Mouse (Mus musculus) forebrain, embryonic 12.5 days (tissue): Measurements from ENCODE around the gene Fam229a. TPM values are rescaled to one million over a fixed set of nuclear protein-coding genes. Genes with fewer than 3 reads are reported as not detected.

Source experiments
- ATAC-seq: fragments of 200-750 bp; cut with Nextera tagmentation; 2 replicates; pipeline ENCODE4 v1.8.0; 2017; ENCODE audit warnings: moderate TSS enrichment; ENCODE audit not compliant: low FRiP score
- H3K27ac ChIP-seq: fragments of 300-500 bp; sonication (generic); 2 replicates; pipeline ENCODE4 v1.5.1; 2016; ENCODE audit warnings: mild to moderate bottlenecking
- H3K27me3 ChIP-seq: fragments of 300-500 bp; sonication (generic); 2 replicates; pipeline ENCODE4 v1.6.1; 2016; ENCODE audit warnings: mild to moderate bottlenecking
- H3K36me3 ChIP-seq: fragments of 300-500 bp; sonication (generic); replicated peaks from 2 replicates; pipeline ENCODE4 v1.6.1; 2016; ENCODE audit warnings: mild to moderate bottlenecking
- H3K4me1 ChIP-seq: fragments of 300-500 bp; sonication (generic); 2 replicates; pipeline ENCODE4 v1.6.1; 2016
- H3K4me2 ChIP-seq: fragments of 300-500 bp; sonication (generic); 2 replicates; pipeline ENCODE4 v1.6.1; 2016; ENCODE audit warnings: mild to moderate bottlenecking, moderate library complexity
- H3K4me3 ChIP-seq: fragments of 300-500 bp; sonication (generic); replicated peaks from 2 replicates; pipeline ENCODE4 v1.5.1; 2016; ENCODE audit warnings: mild to moderate bottlenecking
- H3K9ac ChIP-seq: fragments of 300-500 bp; sonication (generic); 2 replicates; pipeline ENCODE4 v1.6.1; 2016; ENCODE audit warnings: mild to moderate bottlenecking
- H3K9me3 ChIP-seq: fragments of 300-500 bp; sonication (generic); 2 replicates; pipeline ENCODE4 v1.6.1; 2016
- WGBS: fragments of 180-500 bp; shearing (Covaris S2); methylation state at CpG from one replicate; pipeline ENCODE4 v1.1.7; 2016; 5-methylcytosine and 5-hydroxymethylcytosine counted together
- polyA plus RNA-seq: library from polyadenylated mRNA; unstranded; fragments of >200 nt; fragmentation: Nextera tagmentation; extraction: Ambion mirVana; gene quantifications from 2 replicates; pipeline ENCODE4 v1.2.1, GENCODE M21; 2016

Fam229a gene
- polyA plus RNA-seq, 1 experiment from 2014 or later = not detected

DNA sequence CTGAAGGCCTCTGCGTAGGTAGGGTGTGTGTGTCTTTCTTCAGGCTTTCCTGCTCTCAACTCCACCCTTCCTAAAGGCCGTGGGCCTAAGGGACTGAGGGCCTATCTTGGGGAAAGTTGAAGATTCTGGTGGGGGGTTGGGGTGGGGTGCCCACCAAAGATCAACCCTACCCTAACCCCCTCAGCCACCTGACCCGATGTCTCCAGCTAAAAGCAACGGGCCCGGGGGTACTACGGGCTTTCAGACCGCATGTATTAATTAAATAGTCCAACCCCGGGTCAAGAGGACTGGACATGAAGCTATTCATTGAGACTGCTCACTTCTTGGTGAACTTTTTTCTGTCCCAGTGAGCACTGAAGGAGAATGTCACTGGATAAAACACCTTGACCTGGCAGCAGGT, 9.0 kb downstream of the Fam229a start:
- Histone ChIP-seq H3K4me2 (peak overlapping the region; percentile 77), H3K9ac (peak overlapping the region; percentile 63), H3K9me3 (no peaks in the 10 kb centered on the region), H3K27me3 (no peaks in the 10 kb centered on the region), H3K4me1 (peaks cover 22% of the 10 kb centered on the region), H3K27ac (peak overlapping the region; percentile 75), H3K36me3 (no peaks in the 10 kb centered on the region), H3K4me3 (peak overlapping the region; percentile 56; the same call in 1 of the 2 replicates)
- 78% methylated on average over 8 of the region's 8 CpGs for WGBS
- no peak for ATAC-seq

DNA sequence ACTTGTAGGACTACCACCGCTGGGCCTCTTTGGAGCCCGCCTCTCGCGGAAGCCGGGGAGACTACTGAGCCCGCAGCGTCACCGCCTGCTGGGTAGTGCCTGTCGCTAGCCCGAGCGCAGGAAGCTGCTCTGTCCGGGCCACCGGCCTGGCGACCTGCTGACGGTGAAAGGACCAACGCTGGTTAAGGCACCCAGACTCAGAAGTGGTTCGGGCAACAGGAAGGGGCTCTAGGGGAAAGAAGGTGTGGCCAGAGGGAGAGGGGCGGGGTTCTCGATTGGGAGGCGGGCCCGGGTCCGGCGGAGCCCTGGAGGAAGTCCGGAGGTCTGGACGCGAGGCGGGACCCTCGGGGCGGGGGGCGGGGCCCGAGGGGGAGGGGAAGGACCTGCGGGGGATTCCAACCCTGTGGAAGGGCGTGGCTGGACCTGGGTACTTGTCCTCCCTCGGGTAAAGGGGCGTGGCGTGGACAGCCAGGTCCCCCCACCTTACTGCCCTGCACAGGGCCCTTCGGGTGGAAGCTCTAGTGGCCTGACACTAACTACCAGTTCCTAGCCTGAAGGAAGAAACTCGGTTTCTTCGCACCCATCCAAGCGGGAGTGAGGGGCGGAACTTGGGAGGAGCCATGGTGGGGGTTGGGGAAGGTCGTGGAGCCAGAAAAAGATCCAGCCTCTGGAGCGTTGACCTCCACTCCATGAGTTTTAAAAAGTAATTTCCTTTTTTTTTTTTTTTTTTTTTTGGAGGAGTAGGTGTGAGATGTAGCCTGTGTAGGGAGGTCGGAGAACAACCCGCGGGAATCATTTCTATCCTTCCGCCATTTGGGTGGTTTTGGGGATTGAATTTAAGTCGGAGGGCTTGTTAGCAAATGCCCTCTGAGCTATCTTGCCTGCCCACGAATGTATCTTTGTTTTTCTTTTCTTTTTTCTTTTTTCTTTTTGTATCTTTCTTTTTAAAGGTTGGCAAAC, 9.9 kb downstream of the Fam229a start:
- Histone ChIP-seq H3K4me3 (peak overlapping the region; percentile 56), H3K36me3 (no peaks in the 10 kb centered on the region), H3K27me3 (no peaks in the 10 kb centered on the region), H3K4me2 (peak overlapping the region; percentile 77), H3K4me1 (peaks cover 16% of the 10 kb centered on the region), H3K27ac (peak overlapping the region; percentile 75), H3K9me3 (no peaks in the 10 kb centered on the region), H3K9ac (peak overlapping the region; percentile 63)
- WGBS = 2% methylated on average over 46 of the region's 49 CpGs
- peak; percentile 90 for ATAC-seq

GRCm38 (mm10) chr4:129502327-129502888, 11.4 kb downstream of the Fam229a start:
- H3K27ac ChIP-seq = no peak overlapping the region
- no peak overlapping the region for H3K9ac ChIP-seq
- H3K4me2 ChIP-seq = no peak overlapping the region
- H3K27me3 ChIP-seq = no peaks in the 10 kb centered on the region
- peaks cover 4% of the 10 kb centered on the region; the same call in 1 of the 2 replicates for H3K4me1 ChIP-seq
- ATAC-seq = no peak
- no peaks in the 10 kb centered on the region for H3K9me3 ChIP-seq
- no peak overlapping the region for H3K4me3 ChIP-seq
- WGBS = 82% methylated on average over 9 of the region's 9 CpGs
- H3K36me3 ChIP-seq = no peaks in the 10 kb centered on the region

DNA sequence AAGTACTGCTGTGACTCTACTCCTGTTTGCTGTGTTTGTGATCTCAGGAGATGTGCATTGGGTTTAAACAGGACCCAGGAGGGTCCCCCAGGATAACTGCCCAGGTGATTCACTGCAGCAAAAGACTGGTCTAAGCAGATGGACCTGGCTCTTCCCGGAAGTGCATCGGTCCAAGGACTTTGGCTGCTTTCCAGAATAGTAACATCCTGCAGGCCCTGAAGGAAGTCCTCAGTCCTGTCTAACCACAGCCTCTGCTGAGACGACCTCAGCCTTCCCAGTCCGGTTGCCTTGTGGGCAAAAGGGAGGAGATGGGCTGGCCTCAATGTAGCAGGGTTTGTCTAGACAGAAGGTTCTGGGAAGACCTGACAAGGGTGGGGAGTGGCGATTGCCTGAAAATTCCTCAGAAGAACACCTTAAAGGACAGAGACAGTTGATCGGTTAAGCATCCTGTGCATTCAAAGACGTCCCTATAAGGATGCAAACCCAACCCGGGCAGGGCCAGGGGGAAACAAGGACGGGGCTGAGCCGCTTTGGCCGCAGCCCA, 12.0 kb downstream of the Fam229a start:
- 78% methylated on average over 11 of the region's 11 CpGs for WGBS
- Histone ChIP-seq H3K9ac (no peak overlapping the region), H3K4me3 (no peak overlapping the region), H3K4me2 (no peak overlapping the region), H3K27ac (no peak overlapping the region), H3K4me1 (peaks cover 4% of the 10 kb centered on the region; the same call in 1 of the 2 replicates), H3K9me3 (no peaks in the 10 kb centered on the region), H3K36me3 (no peaks in the 10 kb centered on the region), H3K27me3 (no peaks in the 10 kb centered on the region)
- ATAC-seq = no peak

DNA sequence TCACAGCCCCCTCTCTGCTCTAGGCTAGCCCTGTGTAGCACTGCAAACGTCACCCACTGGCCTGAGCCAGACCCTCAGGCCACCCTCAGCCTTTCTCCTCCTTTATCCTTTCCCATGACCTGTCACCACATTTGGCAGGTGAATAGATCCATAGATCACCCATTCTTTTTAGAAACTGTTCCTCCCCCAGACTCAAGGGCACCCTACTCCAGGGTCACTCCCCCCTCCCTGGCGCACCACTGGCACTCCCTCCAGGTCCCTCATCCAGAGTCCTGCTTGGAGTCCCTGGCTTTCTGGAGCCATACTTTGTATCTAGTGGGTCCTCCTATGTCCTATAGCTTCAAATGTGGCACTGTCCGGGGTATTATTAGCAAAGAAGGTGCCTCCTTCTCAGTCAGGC, 14.5 kb downstream of the Fam229a start:
- 78% methylated on average over 3 of the region's 3 CpGs for WGBS
- H3K4me3 ChIP-seq = no peak overlapping the region
- H3K27ac ChIP-seq = no peak overlapping the region
- H3K27me3 ChIP-seq = no peaks in the 10 kb centered on the region
- peaks cover 14% of the 10 kb centered on the region for H3K4me1 ChIP-seq
- H3K4me2 ChIP-seq = no peak overlapping the region
- no peaks in the 10 kb centered on the region for H3K9me3 ChIP-seq
- no peaks in the 10 kb centered on the region for H3K36me3 ChIP-seq
- no peak for ATAC-seq
- no peak overlapping the region for H3K9ac ChIP-seq

DNA sequence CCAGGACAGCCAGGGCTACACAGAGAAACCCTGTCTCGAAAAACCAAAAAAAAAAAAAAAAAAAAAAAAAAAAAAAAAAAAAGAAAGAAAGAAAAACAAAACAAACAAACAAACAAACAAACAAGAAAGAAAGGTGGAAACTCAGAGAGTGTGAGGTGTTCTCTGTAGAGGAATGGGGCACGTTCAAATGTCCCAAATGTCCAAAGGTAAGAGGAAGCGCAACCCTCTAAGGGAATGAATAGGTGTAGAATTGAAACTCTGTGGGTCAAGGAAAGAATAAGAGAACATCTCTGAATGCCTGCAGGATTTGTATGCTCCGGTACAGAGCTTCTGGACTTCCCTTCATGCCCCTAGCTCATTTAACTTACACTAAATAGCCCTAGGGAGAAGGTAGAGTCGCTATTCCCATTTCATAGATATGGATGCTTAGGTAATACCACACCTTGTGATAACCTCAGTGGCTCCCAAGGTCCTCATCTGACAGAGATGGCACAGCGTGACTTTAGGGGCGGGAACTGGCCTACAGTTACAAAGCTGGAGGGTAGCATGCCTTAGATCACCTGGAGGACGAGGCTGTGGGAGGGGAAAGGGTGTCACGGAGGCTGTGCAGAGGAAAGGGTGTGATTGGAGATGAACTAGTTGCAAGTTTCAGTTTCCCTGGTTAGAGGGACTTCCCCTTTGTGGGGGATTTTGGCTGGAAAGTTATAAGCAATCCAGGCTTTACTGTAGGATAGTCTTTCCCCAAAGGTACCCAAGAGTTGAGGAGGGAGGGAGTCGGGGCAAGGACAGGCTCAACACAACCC, 16.6 kb downstream of the Fam229a start:
- peaks cover 30% of the 10 kb centered on the region for H3K4me1 ChIP-seq
- ATAC-seq = no peak
- no peak overlapping the region for H3K4me3 ChIP-seq
- WGBS = 75% methylated on average over 9 of the region's 10 CpGs
- no peak overlapping the region for H3K27ac ChIP-seq
- no peak overlapping the region for H3K9ac ChIP-seq
- H3K36me3 ChIP-seq = no peaks in the 10 kb centered on the region
- H3K27me3 ChIP-seq = no peaks in the 10 kb centered on the region
- H3K4me2 ChIP-seq = no peak overlapping the region
- no peaks in the 10 kb centered on the region for H3K9me3 ChIP-seq

DNA sequence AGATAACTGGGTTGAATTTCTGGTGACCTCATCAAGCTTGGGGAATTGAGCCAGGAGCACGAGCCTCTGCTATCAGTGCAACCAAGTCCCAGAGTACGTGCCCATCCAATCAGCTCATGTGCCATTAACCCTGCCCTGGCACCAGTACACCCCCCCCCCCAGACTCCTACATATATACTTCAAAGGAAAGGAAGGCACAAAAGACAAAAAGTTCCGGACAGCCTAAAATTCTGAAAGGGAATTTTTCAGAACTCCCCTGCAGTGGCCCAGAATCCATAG, 17.2 kb downstream of the Fam229a start:
- 89% methylated on average over 3 of the region's 3 CpGs for WGBS
- Histone ChIP-seq H3K27ac (no peak overlapping the region), H3K4me1 (peaks cover 35% of the 10 kb centered on the region), H3K9ac (no peak overlapping the region), H3K4me3 (no peak overlapping the region), H3K27me3 (no peaks in the 10 kb centered on the region), H3K36me3 (no peaks in the 10 kb centered on the region), H3K9me3 (no peaks in the 10 kb centered on the region), H3K4me2 (no peak overlapping the region)
- ATAC-seq = no peak

- Histone ChIP-seq H3K4me3 (no peak overlapping the region), H3K4me1 (peaks cover 37% of the 10 kb centered on the region), H3K4me2 (no peak overlapping the region), H3K27ac (0 out of 2 replicates have a peak overlapping the region, but pooled peaks have one; percentile 2), H3K9ac (no peak overlapping the region), H3K27me3 (no peaks in the 10 kb centered on the region), H3K9me3 (no peaks in the 10 kb centered on the region), H3K36me3 (no peaks in the 10 kb centered on the region)
- 64% methylated on average over 15 of the region's 15 CpGs for WGBS
- ATAC-seq = no peak
Observed at GRCm38 (mm10) chr4:129508834-129509600, 18.0 kb downstream of the Fam229a start.

GRCm38 (mm10) chr4:129509650-129510049, 18.7 kb downstream of the Fam229a start:
- H3K4me2 ChIP-seq = no peak overlapping the region
- 0 out of 2 replicates have a peak overlapping the region, but pooled peaks have one; percentile 2 for H3K27ac ChIP-seq
- H3K36me3 ChIP-seq = 0 out of 2 replicates have a peak, but pooled peaks cover under 1% of the 10 kb centered on the region
- H3K4me3 ChIP-seq = no peak overlapping the region
- H3K4me1 ChIP-seq = peaks cover 37% of the 10 kb centered on the region
- H3K9ac ChIP-seq = no peak overlapping the region
- no peak for ATAC-seq
- no peaks in the 10 kb centered on the region for H3K27me3 ChIP-seq
- 63% methylated on average over 3 of the region's 3 CpGs for WGBS
- H3K9me3 ChIP-seq = no peaks in the 10 kb centered on the region

GRCm38 (mm10) chr4:129510723-129511412, 19.9 kb downstream of the Fam229a start:
- Histone ChIP-seq H3K27ac (peak overlapping the region; percentile 59), H3K4me3 (no peak overlapping the region; the same call in 1 of the 2 replicates)

More at GRCm38 (mm10) chr4:129510723-129511412, 19.9 kb downstream of the Fam229a start:
- Histone ChIP-seq H3K9me3 (no peaks in the 10 kb centered on the region), H3K9ac (peak overlapping the region; percentile 25; the same call in 1 of the 2 replicates), H3K4me2 (no peak overlapping the region), H3K4me1 (peaks cover 47% of the 10 kb centered on the region), H3K27me3 (no peaks in the 10 kb centered on the region), H3K36me3 (peaks cover 11% of the 10 kb centered on the region; the same call in 1 of the 2 replicates)
- no peak for ATAC-seq
- 44% methylated on average over 6 of the region's 6 CpGs for WGBS
